Mouse (Mus musculus) hindbrain, embryonic 10.5 days (tissue): ENCODE measurements around the gene Catsperg1. TPM values are rescaled to one million over a fixed set of nuclear protein-coding genes. Genes with fewer than 3 reads are reported as not detected.

Source experiments
- DNase-seq: peaks from one replicate; pipeline ENCODE4 v3.0.0-alpha.2; 2017; ENCODE audit warnings: low spot score
- H3K27ac ChIP-seq: fragments of 300-500 bp; sonication (generic); 2 replicates; pipeline ENCODE4 v1.5.1; 2016; ENCODE audit warnings: mild to moderate bottlenecking, moderate library complexity
- H3K27me3 ChIP-seq: fragments of 300-500 bp; sonication (generic); 2 replicates; pipeline ENCODE4 v1.6.1; 2016; ENCODE audit warnings: mild to moderate bottlenecking; ENCODE audit not compliant: poor library complexity, insufficient read depth, severe bottlenecking
- H3K36me3 ChIP-seq: fragments of 300-500 bp; sonication (generic); 2 replicates; pipeline ENCODE4 v1.6.1; 2016; ENCODE audit warnings: mild to moderate bottlenecking, moderate library complexity
- H3K4me1 ChIP-seq: fragments of 300-500 bp; sonication (generic); replicated peaks from 2 replicates; pipeline ENCODE4 v1.6.1; 2016; ENCODE audit warnings: mild to moderate bottlenecking
- H3K4me3 ChIP-seq: fragments of 300-500 bp; sonication (generic); 2 replicates; pipeline ENCODE4 v1.5.1; 2016; ENCODE audit warnings: mild to moderate bottlenecking, moderate library complexity
- H3K9me3 ChIP-seq: fragments of 300-500 bp; sonication (generic); 2 replicates; pipeline ENCODE4 v1.6.1; 2016; ENCODE audit warnings: mild to moderate bottlenecking, moderate library complexity
- WGBS: fragments of 180-500 bp; shearing (Covaris S2); methylation state at CpG from one replicate; pipeline ENCODE4 v1.1.7; 2016; 5-methylcytosine and 5-hydroxymethylcytosine counted together
- polyA plus RNA-seq: library from polyadenylated mRNA; unstranded; fragments of >200 nt; fragmentation: Nextera tagmentation; extraction: Ambion mirVana; gene quantifications from 2 replicates; pipeline ENCODE4 v1.2.1, GENCODE M21; 2016

The Catsperg1 gene
- polyA plus RNA-seq = 0.51 and 0.97 TPM in 2 replicates

DNA sequence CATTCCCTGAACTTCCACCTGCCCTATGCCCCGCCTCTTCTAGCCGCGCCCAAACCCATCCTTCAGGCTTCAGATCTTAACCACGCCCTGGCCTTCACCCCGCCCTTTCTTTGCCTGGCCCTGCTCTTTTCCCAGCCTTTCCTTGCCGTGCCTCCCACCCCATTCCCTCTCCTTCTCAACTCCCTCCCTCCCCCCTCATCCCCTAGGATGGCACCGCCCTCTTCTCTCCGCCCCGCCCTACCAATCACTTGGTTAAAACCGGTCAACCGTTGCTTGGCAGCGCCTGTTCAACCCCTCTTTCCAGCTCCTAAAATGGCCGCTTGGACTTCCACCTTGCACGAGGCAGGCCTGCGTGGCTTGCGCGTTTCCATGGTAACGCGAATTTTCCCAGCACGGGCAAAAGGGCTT is at the start of gene Catsperg1:
Gene Catsperg1 (minus strand): TSS at position 361 of the 408 bp plus-strand sequence.
- peaks cover 9% of the 10 kb centered on the region; the same call in 1 of the 2 replicates for H3K9me3 ChIP-seq
- peaks cover 23% of the 10 kb centered on the region for H3K27me3 ChIP-seq
- peak; percentile 83 for DNase-seq
- WGBS = 1% methylated on average over 20 of the region's 20 CpGs
- peaks cover 28% of the 10 kb centered on the region for H3K4me1 ChIP-seq
- H3K36me3 ChIP-seq = no peaks in the 10 kb centered on the region
- peak within 1 kb of the TSS; percentile 48 for H3K4me3 ChIP-seq
- H3K27ac ChIP-seq = peak within 1 kb of the TSS; percentile 64; the same call in 1 of the 2 replicates

GRCm38 (mm10) chr7:29262151-29262550 is 48.3 kb upstream of the Catsperg1 start:
- Histone ChIP-seq H3K36me3 (no peaks in the 10 kb centered on the region), H3K4me3 (no peak overlapping the region), H3K27ac (no peak overlapping the region), H3K4me1 (peaks cover 43% of the 10 kb centered on the region), H3K9me3 (no peaks in the 10 kb centered on the region), H3K27me3 (no peaks in the 10 kb centered on the region)
- WGBS = 80% methylated on average over 6 of the region's 6 CpGs
- no peak for DNase-seq

DNA sequence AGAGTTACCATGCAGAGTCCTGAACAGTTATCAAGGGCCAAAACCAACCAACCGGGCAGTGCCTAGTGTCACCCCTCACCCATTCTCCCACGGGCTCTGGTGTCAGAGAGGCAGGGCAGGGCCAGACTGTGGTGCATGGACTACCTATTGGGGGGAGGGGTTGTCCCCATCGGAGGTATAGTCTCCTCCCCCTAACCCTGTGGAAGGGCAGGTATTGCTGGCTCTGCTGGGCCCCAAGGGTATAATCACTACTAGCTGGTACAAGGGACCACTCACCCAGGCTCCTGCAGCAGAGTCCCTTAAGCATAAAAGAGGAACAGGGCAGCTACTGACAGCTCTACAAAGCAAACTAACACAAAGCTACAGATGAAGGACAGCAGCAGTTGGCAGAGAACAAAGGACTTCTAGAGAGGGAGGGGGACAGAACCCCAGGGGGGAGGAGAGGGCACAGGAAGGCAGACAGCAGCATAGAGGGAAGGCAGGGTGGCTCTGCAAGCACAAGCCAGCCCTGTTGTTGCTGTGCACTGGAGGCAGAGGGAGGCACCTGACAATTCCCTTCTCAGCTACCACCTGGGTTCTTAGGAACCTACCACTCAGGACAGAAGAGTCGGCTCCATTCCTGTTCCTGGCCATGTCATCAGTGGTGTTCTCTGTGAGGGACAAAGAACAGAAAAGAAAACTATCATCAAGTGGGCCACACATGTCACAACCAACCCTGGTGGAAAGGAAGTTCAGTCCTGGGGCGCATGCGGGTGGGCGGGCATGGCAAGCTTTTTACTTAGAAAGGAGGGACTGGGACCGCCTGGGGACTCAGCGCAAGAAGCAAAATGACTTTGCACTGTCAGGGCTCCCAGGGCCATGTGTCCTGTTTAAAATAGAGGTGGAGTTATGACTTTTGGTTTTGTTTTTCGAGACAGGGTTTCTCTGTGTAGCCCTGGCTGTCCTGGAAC is 46.2 kb upstream of the Catsperg1 start:
- peak overlapping the region; percentile 79 for H3K27ac ChIP-seq
- DNase-seq = peak; percentile 52
- 62% methylated on average over 10 of the region's 10 CpGs for WGBS

GRCm38 (mm10) chr7:29257368-29257767 is 43.5 kb upstream of the Catsperg1 start:
- H3K27ac ChIP-seq = peak overlapping the region; percentile 14; the same call in 1 of the 2 replicates
- H3K27me3 ChIP-seq = no peaks in the 10 kb centered on the region
- peaks cover 55% of the 10 kb centered on the region for H3K4me1 ChIP-seq
- no peak for DNase-seq
- no peaks in the 10 kb centered on the region for H3K9me3 ChIP-seq
- H3K36me3 ChIP-seq = no peaks in the 10 kb centered on the region
- 89% methylated on average over 1 of the region's 1 CpGs for WGBS
- no peak overlapping the region for H3K4me3 ChIP-seq

More for the DNA sequence above, 46.2 kb upstream of the Catsperg1 start:
- Histone ChIP-seq H3K36me3 (no peaks in the 10 kb centered on the region), H3K4me3 (no peak overlapping the region), H3K9me3 (no peaks in the 10 kb centered on the region), H3K4me1 (peaks cover 38% of the 10 kb centered on the region), H3K27me3 (no peaks in the 10 kb centered on the region)

DNA sequence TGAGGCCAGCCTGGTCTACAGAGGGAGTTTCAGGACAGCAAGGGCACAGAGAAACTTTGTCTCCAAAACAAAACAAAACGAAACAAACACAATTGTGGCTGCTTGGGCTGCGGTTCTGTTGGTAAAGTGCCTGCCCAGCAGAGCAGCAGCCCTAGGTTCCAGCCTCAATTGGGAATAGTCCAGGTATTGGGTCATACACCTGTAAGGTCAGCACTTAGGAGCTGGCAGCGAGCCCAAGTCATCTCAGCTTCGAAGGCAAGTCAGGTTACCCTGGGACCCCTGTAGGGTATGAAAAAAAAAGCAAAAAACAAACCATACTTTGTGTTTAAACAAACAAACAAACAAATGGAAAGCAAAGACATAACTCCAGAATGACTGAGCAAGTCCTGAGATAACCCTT is 42.0 kb upstream of the Catsperg1 start:
- Histone ChIP-seq H3K36me3 (no peaks in the 10 kb centered on the region), H3K9me3 (no peaks in the 10 kb centered on the region), H3K4me3 (no peak overlapping the region), H3K4me1 (peaks cover 55% of the 10 kb centered on the region), H3K27me3 (no peaks in the 10 kb centered on the region), H3K27ac (no peak overlapping the region)
- WGBS = 84% methylated on average over 4 of the region's 4 CpGs
- no peak for DNase-seq

GRCm38 (mm10) chr7:29253842-29254241 is 40.0 kb upstream of the Catsperg1 start:
- DNase-seq = no peak
- WGBS = 65% methylated on average over 5 of the region's 5 CpGs
- H3K27ac ChIP-seq = peak overlapping the region; percentile 40; the same call in 1 of the 2 replicates
- no peaks in the 10 kb centered on the region for H3K36me3 ChIP-seq
- H3K4me1 ChIP-seq = peaks cover 40% of the 10 kb centered on the region
- H3K4me3 ChIP-seq = no peak overlapping the region
- H3K27me3 ChIP-seq = peaks cover 7% of the 10 kb centered on the region
- H3K9me3 ChIP-seq = no peaks in the 10 kb centered on the region

DNA sequence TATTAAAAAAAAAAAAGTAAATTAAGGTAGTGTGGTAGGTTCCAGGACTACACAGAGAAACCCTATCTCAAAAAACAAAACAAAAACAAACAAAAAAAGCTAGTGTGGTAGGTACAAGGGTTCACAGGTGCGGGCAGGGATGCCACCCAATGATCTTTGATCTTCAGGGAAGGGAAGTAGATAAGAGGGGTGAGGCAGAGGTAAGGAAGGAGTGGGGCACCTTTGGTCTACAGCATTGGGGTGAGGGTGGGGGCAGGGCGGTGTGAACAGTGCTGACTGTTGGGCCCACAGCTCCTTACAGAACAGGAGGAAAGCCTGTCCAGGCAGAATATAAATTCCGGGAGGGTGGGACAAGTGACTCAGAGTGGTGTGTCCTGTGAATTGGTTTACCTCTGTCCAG is 37.3 kb upstream of the Catsperg1 start:
- no peak overlapping the region for H3K27ac ChIP-seq
- H3K9me3 ChIP-seq = no peaks in the 10 kb centered on the region
- WGBS = 75% methylated on average over 3 of the region's 3 CpGs
- DNase-seq = no peak
- peaks cover 11% of the 10 kb centered on the region for H3K36me3 ChIP-seq
- H3K27me3 ChIP-seq = peaks cover 24% of the 10 kb centered on the region
- H3K4me3 ChIP-seq = no peak overlapping the region
- peaks cover 39% of the 10 kb centered on the region for H3K4me1 ChIP-seq

DNA sequence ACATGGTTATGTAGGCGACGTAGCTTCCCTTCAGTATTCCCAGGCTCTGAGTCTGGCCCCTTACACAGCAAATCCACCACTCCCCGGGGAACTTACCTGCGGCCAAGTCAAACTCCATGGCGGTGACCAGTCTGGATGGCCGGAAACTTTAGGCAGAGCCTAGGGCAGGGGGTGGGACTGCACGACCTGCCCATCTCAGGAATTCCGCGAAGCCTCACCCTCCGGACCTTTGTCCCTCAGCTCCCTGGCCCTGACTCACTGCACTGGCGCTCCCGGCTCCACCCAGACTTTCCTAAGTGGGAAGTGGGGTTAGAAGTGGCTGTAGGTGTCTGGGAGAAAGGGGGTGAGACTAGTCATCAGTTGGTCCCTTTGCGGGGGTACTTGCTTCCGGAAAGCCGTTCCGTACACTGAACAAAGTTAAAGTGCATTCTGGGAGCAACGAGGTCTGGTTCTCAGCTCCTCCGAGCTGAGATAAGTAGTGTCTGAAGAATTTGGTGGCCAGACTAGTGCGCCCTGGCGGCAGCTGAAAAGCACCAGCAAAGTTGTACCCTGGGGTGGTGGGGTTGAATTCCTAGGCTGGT is 34.5 kb upstream of the Catsperg1 start, which contains the start of gene 2200002D01Rik:
Gene 2200002D01Rik (minus strand): TSS at position 206 of the 581 bp plus-strand sequence.
- DNase-seq = peak; percentile 36
- peaks cover 24% of the 10 kb centered on the region for H3K27me3 ChIP-seq
- peaks cover 34% of the 10 kb centered on the region for H3K36me3 ChIP-seq
- H3K9me3 ChIP-seq = no peaks in the 10 kb centered on the region
- WGBS = 6% methylated on average over 20 of the region's 20 CpGs
- H3K27ac ChIP-seq = peak within 1 kb of the TSS; percentile 73
- peak within 1 kb of the TSS; percentile 49 for H3K4me3 ChIP-seq
- H3K4me1 ChIP-seq = peaks cover 32% of the 10 kb centered on the region

GRCm38 (mm10) chr7:29247706-29248105 is 33.9 kb upstream of the Catsperg1 start:
- 12% methylated on average over 19 of the region's 19 CpGs for WGBS
- peak; percentile 33 for DNase-seq
- H3K27ac ChIP-seq = peak overlapping the region; percentile 73

GRCm38 (mm10) chr7:29247314-29247700 is 33.5 kb upstream of the Catsperg1 start:
- Histone ChIP-seq H3K9me3 (no peaks in the 10 kb centered on the region), H3K4me3 (peak overlapping the region; percentile 49), H3K27me3 (peaks cover 24% of the 10 kb centered on the region), H3K27ac (peak overlapping the region; percentile 73), H3K4me1 (peaks cover 27% of the 10 kb centered on the region), H3K36me3 (peaks cover 34% of the 10 kb centered on the region)
- DNase-seq = peak; percentile 83
- 27% methylated on average over 16 of the region's 16 CpGs for WGBS

More at GRCm38 (mm10) chr7:29247706-29248105, 33.9 kb upstream of the Catsperg1 start:
- Histone ChIP-seq H3K4me1 (peaks cover 27% of the 10 kb centered on the region), H3K36me3 (peaks cover 34% of the 10 kb centered on the region), H3K4me3 (peak overlapping the region; percentile 49), H3K9me3 (no peaks in the 10 kb centered on the region), H3K27me3 (peaks cover 24% of the 10 kb centered on the region)

DNA sequence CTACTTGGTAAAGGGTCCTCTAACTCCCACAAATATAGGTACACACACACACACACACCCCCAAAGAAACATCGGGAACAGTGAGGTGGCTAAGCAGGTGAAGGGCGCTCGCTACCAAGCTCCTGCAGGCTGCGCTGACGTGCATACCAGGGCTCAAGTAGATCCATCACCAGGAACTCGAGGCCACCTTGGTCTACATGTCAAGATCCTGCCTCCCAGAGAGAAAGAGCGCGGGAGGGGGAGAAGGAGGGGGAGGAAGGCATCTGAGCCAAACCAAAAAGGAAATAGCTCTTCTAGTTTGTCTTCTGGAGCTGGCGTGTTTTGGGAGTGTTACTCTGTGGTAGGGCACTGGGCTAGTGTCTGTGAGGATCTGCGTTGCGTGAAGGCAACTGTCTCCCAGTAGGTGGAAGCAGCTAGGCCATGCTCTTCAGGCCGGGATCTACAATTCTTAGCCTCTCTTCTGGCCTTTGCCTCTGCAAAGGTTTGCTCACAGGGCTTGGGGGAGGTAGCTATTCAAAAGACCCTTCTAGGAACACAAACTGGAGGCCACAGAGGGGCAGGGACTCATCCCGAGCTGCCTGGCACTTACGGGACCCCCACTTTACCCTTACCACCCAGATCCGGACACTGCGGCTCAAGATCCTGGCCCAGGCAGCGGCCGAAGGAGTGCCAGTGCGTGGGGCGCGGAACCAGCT is 32.9 kb upstream of the Catsperg1 start:
- H3K4me1 ChIP-seq = peaks cover 27% of the 10 kb centered on the region
- peak overlapping the region; percentile 73; the same call in 1 of the 2 replicates for H3K27ac ChIP-seq
- no peaks in the 10 kb centered on the region for H3K9me3 ChIP-seq
- WGBS = 87% methylated on average over 21 of the region's 21 CpGs
- H3K4me3 ChIP-seq = no peak overlapping the region; the same call in 1 of the 2 replicates
- DNase-seq = no peak
- peaks cover 37% of the 10 kb centered on the region for H3K36me3 ChIP-seq
- H3K27me3 ChIP-seq = peaks cover 24% of the 10 kb centered on the region

- 96% methylated on average over 5 of the region's 5 CpGs for WGBS
- no peak for DNase-seq
Observed at GRCm38 (mm10) chr7:29246015-29246414, 32.2 kb upstream of the Catsperg1 start.

More at GRCm38 (mm10) chr7:29246015-29246414, 32.2 kb upstream of the Catsperg1 start:
- peaks cover 27% of the 10 kb centered on the region for H3K4me1 ChIP-seq
- no peaks in the 10 kb centered on the region for H3K9me3 ChIP-seq
- H3K36me3 ChIP-seq = peaks cover 41% of the 10 kb centered on the region
- H3K27ac ChIP-seq = no peak overlapping the region
- H3K27me3 ChIP-seq = peaks cover 24% of the 10 kb centered on the region
- H3K4me3 ChIP-seq = no peak overlapping the region
